Mouse (Mus musculus) embryonic stem cell, embryonic (primary cell): Measurements from ENCODE around the gene Cpa4.

Experiments
- CTCF ChIA-PET, 4 experiments: fragments of 300-600 bp in 2 of 4; fragments of 350-600 bp in 2 of 4; sonication (Branson Sonifier 250); formaldehyde crosslinking; loops; one replicate each; lab custom pipeline; 2022; ENCODE audit warnings: inconsistent platforms in 2 of 4; lab: Charles Lee
- POLR2A ChIA-PET, 4 experiments: fragments of 300-600 bp in 2 of 4; fragments of 350-600 bp in 2 of 4; sonication (Branson Sonifier 250); formaldehyde crosslinking; loops; one replicate each; lab custom pipeline; 2022; ENCODE audit warnings: antibody characterized with exemption in 4 of 4, inconsistent platforms in 1 of 4; lab: Charles Lee

Gene Cpa4

DNA sequence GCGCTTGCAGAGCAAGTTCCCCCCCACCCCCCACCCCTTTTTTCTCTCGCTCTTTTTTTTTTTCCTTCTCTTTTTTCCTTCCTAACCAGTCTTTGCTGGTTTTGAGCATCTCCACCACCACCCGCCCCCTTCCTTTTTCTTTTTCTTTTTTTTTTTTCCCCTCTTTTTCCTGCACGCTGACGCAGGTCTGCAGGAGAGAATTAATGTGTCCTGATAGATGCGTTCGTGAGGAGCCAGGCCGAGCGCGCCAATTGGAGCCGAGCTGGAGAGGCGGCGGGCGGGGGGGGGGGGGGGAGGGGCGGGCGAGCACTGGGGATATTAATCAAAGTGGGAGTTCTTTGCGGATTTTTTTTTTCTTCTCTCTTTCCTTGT is 20.9 kb upstream of the Cpa4 start:
- ChIA-PET POLR2A (interaction anchor here in 3 of 4 experiments (0.6 to 1.8 kb wide), 16 partner anchors 12 to 1203 kb away, joined by 3 to 19 read pairs (median 3); partner anchors contain the start of genes Ssmem1 (in 2 of the 3) and Tmem209 (in 2 of the 3)), CTCF (interaction anchor here (0.6 to 2.2 kb wide), 4 partner anchors 12 to 37 kb away, joined by 3 to 9 read pairs (median 6); partner anchors contain the start of gene Ssmem1 (in 1 of the 4))

DNA sequence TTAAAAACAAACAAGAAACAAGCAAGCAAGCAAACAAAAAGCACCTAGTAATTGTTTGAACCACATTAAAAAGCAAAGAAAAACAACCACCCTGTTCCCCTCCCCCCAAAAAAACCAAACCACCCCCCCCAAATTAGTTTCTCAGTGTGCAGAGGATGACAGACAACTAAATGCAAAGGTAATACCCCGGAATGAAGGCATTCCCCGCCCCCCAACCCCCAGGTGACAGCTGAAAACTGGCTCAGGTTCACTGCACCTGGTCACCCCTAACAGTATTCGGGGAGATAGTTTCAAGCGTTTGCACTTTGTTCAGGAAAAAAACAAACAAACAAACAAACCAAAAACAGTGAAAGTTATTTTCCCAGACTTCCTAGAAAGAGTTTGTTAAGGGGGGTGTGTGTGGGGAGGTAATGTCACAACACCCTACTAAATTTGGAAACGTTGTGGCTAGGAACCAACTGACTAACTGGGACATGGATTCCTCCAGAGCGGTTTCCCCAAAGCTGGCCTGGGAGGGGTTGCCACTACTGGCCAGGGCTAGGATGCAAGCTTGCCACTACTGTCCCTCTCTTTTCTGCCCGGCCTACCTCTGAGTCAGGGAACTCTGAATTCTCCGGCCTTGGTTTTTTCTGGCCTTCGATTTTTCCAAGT is 20.4 kb upstream of the Cpa4 start:
- ChIA-PET POLR2A (interaction anchor here in 3 of 4 experiments (0.6 to 1.8 kb wide), 17 partner anchors 14 to 1203 kb away, joined by 3 to 19 read pairs (median 3); partner anchors contain the start of genes Ssmem1 (in 2 of the 3) and Tmem209 (in 2 of the 3)), CTCF (interaction anchor here in 3 of 4 experiments (0.7 to 2.2 kb wide), 3 partner anchors 12 to 13 kb away, joined by 3 to 9 read pairs (median 6); no protein-coding TSS in a partner anchor)

DNA sequence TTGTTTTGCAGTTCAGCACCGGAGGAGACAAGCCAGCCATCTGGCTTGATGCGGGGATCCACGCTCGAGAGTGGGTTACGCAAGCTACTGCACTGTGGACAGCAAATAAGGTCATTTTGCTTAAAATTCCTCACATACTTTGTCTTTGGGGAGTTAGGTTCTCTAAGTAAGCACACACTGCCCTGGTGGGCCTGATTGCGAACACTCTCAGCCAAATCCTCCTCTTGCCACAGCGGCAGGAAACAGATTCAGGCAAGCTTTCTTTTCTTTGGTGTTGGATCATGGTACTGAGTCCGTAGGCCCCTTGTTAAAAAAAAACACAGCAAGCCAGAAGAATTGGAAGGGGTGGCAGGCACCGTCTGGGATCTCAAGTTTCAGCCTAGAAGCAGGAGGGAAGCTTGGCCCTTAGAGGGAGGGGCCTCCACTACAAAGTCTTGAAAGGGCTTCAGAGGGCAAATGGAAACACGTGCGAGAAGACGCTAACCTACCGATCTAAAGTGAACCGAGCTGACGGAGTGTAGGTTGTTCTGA is 18.9 kb upstream of the Cpa4 start:
- POLR2A ChIA-PET: interaction anchor here in 3 of 4 experiments (0.5 to 1.5 kb wide), 8 partner anchors 10 to 224 kb away, joined by 3 to 4 read pairs (median 3); no protein-coding TSS in a partner anchor

DNA sequence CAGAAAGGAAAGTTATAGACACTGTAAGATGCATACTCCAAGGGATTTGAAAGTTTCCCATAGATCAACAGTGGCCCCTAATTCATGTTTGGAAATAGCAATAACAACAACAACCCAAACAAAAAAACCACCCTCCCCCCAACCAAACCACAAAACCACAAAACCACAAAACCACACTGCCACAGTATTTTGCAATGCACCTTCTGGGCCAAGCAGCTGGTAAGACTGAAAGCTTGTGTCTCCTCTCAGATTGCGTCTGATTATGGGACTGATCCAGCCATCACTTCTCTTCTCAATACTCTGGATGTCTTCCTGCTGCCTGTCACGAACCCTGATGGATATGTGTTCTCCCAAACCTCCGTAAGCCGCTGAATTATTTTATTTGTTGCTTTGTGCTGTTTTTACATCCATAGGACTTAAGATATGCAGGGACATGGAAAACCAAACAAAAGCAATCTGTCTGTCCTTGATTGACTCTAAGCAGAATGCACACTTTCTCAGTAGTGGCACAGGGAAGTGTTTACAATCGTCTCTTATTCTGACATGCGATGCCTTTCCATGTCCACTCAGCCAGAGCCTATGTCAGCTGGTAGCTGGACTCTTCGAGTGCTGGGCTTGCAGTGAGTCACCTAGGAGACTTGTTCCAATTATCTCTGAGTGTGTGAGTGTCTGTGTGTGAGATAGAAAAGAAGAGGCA is 17.5 kb upstream of the Cpa4 start:
- CTCF ChIA-PET: interaction anchor here in 2 of 4 experiments (0.5 to 1.5 kb wide), 2 partner anchors 15 to 432 kb away, joined by 3 to 4 read pairs; no protein-coding TSS in a partner anchor
- POLR2A ChIA-PET: interaction anchor here in 3 of 4 experiments (0.6 to 0.9 kb wide), 3 partner anchors 11 to 38 kb away, joined by 4 to 5 read pairs (median 4); no protein-coding TSS in a partner anchor

More for the DNA sequence above, 18.9 kb upstream of the Cpa4 start:
- CTCF ChIA-PET: interaction anchor here in 2 of 4 experiments (0.8 to 1.4 kb wide), 3 partner anchors 14 to 433 kb away, joined by 4 to 5 read pairs (median 4); no protein-coding TSS in a partner anchor

DNA sequence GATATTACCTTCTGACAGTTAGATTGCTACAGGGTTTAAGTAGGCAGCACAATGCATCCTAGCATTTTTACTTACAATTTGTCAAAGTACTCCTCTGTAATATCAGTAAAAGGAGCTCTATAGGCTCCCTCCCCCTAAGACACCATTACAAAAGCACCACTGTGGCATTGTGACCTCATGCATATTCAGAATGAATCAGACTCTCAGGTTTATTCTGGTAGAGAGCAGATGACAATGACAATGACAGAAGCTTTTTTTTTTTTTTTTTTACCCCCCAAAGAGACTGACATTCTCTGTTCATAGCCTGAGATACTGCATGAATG is 17.0 kb upstream of the Cpa4 start:
- POLR2A ChIA-PET: interaction anchor here in 3 of 4 experiments (0.5 to 1.0 kb wide), 6 partner anchors 8 to 444 kb away, joined by 3 to 5 read pairs (median 4); no protein-coding TSS in a partner anchor
- CTCF ChIA-PET: interaction anchor here in 3 of 4 experiments (0.5 to 1.6 kb wide), 4 partner anchors 16 to 431 kb away, joined by 3 to 5 read pairs (median 4); no protein-coding TSS in a partner anchor

DNA sequence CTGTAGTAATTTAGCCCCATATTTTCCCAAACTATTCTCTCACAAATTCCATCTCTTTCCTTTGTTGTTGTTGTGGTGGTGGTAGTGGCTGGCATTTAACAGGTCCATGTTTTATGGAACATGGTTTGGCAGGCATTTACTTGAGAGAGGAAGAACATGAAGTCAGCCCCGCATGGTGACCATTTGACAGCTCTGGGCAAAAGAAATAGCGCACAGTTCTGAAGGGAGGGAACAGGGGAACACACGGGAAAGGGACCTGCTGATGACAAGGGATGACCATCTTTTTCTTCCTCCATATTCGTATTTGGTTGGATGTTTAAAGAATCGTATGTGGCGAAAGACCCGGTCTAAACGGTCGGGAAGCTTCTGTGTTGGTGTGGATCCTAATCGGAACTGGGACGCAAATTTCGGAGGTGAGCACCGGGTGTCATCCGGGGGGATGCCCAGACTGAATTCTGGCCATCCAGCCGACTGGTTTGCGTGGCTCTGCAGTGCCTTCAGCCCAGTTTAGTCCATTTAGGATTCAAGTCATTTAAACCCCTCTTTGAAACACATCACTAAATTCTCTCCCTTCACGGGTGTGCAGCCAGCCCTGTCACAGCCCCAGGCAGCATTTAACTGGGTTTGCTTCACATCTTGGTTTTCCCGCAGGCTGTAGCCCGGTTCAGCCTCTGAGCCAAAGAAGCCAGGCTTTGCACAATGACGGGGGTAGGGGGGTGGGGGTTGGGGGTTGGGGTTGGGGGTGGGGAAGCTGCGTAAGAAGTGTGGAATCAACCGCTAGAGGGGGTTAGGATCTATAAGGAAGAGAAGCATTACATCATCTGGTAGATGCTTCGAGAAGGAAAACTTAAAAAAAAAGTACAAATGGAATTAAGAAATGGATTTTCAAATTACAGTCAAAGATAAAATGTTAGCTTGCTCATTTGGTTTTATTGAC is 16.3 kb upstream of the Cpa4 start:
- ChIA-PET POLR2A (interaction anchor here in 3 of 4 experiments (0.5 to 1.1 kb wide), 10 partner anchors 9 to 445 kb away, joined by 3 to 5 read pairs (median 4); partner anchors contain the start of genes Ssmem1 (in 1 of the 3) and Tmem209 (in 1 of the 3)), CTCF (interaction anchor here in 2 of 4 experiments (0.7 to 1.6 kb wide), 6 partner anchors 14 to 344 kb away, joined by 3 to 5 read pairs (median 4); partner anchors contain the start of gene Mest (in 1 of the 2))

DNA sequence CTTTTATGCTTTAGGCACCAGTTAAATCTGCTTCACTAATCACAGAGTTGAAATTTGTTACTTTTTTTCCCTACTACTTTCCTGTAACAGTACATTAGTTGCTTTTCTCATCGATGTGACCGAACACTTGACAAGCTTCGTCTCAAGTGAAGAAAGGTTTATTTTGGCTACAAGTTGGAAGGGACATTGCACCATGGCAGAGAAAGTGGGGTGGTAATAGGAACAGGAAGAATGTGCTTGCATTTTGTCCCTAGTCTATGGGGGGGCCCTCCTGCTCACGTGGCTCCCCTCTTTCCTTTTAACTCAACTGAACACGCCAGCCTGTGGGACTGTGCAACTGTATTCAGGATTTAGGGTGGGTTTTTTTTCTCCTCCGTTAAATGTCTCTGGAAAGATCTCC is 15.5 kb upstream of the Cpa4 start:
- ChIA-PET POLR2A (interaction anchor here in 1 of 4 experiments (0.7 to 1.1 kb wide), 4 partner anchors 14 to 92 kb away, joined by 3 to 4 read pairs (median 3); partner anchors contain the start of genes Ssmem1 and Tmem209), CTCF (interaction anchor here in 2 of 4 experiments (1.0 to 1.6 kb wide), 5 partner anchors 13 to 343 kb away, joined by 3 to 5 read pairs (median 4); partner anchors contain the start of gene Mest (in 1 of the 2))

DNA sequence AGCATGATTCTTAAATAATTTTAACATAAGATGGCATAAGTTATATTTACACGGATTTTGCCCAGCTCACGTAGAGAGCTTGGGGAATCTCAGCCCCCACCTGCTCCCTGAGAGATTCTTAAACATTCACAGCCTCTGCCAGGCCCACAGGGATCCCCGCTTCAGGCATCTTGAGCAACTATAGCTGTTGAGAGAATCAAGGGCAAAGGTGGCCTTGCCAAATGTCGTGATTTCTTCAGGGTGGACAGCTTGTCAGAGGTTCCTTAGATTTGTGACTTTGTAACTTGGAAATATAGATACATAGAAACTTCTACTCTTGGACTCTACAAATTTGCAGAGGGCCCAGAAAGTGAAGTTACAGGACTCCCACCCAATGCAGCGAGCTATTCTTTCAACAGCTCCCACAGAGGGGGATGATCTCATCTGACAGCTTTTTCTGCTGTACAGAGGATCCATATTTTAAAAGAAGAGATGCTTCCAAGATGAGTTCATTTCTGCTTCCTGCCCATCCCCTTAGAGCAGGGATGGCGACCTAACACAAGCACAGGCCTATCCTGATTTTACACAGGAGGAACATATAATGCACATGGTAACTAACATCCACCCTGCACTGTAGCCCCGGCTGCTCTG is 14.7 kb upstream of the Cpa4 start:
- POLR2A ChIA-PET: interaction anchor here in 3 of 4 experiments (0.5 to 1.1 kb wide), 3 partner anchors 15 to 170 kb away, joined by 3 to 4 read pairs (median 3); no protein-coding TSS in a partner anchor
- CTCF ChIA-PET: interaction anchor here in 2 of 4 experiments (0.7 to 1.0 kb wide), 3 partner anchors 18 to 676 kb away, joined by 4 to 5 read pairs (median 4); no protein-coding TSS in a partner anchor

DNA sequence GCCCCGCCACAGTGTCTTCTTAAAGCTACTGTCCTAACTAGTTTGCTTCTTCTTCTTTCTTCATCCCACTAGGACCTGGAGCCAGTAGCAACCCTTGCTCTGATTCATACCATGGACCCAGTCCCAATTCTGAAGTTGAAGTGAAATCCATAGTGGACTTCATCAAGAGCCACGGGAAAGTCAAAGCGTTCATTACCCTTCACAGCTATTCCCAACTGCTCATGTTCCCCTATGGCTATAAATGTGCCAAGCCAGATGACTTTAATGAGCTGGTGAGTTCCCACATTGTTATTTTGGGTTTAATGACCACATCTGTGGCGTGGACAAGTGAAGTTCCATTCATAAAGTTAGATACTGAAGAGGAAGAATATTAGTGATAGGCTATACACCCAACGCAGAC is 14.1 kb upstream of the Cpa4 start:
- ChIA-PET POLR2A (interaction anchor here in 1 of 4 experiments (0.6 kb wide), 1 partner anchor 428 kb away, joined by 3 read pairs; no protein-coding TSS in a partner anchor), CTCF (interaction anchor here in 2 of 4 experiments (0.7 to 1.0 kb wide), 2 partner anchors 19 to 81 kb away, joined by 4 to 5 read pairs; no protein-coding TSS in a partner anchor)

DNA sequence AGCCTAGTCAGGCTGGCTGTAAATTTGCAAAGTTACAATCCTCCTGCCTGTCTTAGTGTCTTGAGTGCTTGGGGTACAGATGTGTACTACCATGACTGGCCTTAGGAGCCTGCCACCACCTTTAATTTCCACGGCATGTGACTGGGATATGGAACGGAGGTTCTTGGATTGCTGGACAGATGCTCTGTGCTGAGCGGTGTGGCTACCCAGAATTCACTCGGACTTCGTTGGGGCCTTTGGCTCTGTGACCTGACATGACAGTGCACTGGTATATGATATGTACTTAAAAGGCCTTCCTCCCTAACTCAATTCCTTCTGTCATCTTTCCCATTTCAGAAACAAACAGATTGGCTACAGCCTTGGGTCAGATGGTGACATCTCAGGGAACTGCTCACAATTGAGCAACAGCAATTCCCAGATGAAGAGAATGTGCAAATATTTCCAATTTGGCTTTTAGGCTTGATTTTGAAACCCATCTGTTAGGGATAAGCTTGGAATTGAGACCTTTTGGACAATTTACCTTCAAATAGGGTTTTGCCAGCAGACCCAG is 13.5 kb upstream of the Cpa4 start:
- POLR2A ChIA-PET: interaction anchor here in 1 of 4 experiments (0.6 to 1.1 kb wide), 2 partner anchors 13 to 428 kb away, joined by 3 read pairs; no protein-coding TSS in a partner anchor

DNA sequence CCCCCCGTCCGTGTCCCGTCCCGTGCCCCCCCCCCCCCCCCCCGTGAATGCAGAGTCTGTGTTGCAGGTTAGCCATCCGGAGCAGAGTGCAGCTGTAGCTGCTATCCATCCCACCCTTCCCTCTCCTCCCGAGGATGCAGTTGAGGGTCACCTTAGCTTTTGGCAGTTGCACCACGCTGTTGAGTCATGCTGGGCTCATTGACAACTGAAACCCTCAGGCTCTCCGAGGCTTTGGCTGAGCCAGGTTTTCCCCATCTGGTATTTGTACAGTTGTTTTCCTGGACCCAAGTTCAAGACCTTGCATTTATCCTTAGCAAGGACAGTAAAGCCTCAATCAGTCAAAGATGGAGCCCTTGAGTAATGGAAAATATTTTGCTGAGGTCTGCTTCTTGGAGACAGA is 12.1 kb upstream of the Cpa4 start:
- POLR2A ChIA-PET: interaction anchor here in 1 of 4 experiments (1.9 kb wide), 1 partner anchor 17 kb away, joined by 5 read pairs; no protein-coding TSS in a partner anchor
- CTCF ChIA-PET: interaction anchor here in 1 of 4 experiments (1.2 kb wide), 1 partner anchor 21 kb away, joined by 3 read pairs; no protein-coding TSS in a partner anchor

More for the DNA sequence above, 13.5 kb upstream of the Cpa4 start:
- CTCF ChIA-PET: no interaction called here

DNA sequence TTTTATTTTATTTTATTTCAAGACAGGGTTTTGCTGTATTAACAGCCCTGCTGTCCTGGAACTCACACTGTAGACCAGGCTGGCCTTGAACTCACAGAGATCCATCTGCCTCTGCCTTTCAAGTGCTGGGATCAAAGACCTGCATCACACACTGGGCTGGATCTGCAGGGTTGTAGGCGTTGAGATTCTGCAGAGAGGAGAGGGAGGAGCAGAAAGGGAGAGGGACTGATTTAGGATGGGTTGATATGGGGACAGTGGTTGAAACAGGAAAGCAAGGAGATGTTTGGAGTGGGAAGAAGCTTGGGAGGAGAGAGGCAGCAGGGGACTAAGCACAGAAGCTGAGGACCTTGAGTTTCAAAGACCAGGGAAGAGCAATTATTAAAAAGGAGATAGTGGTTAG is 8.4 kb upstream of the Cpa4 start:
- POLR2A ChIA-PET: interaction anchor here in 2 of 4 experiments (0.6 to 1.4 kb wide), 3 partner anchors 13 to 359 kb away, joined by 3 to 6 read pairs (median 3); no protein-coding TSS in a partner anchor
- CTCF ChIA-PET: interaction anchor here in 1 of 4 experiments (0.7 kb wide), 1 partner anchor 24 kb away, joined by 3 read pairs; no protein-coding TSS in a partner anchor

DNA sequence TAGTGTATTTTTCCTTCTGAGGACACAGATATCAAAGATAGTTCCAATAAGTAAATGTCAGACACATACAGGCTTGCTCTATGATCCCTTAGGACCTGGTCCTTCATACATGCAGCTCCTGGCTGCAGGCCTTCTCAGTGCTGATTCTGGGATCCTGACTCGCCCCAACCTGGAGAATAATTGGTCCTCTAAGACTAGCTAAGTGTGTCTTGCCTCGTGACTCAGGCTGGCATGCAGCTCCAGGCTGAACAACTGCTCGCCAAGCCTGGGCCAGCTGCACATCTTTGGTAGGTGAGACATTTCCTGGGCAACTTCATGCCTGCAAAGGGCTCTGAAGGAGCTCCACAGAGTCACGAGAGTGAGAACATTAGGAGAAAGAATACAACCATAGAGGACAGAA is 6.0 kb upstream of the Cpa4 start:
- POLR2A ChIA-PET: interaction anchor here in 1 of 4 experiments (1.0 to 1.1 kb wide), 2 partner anchors 11 to 52 kb away, joined by 3 to 4 read pairs; partner anchors contain the start of genes Ssmem1 and Tmem209

DNA sequence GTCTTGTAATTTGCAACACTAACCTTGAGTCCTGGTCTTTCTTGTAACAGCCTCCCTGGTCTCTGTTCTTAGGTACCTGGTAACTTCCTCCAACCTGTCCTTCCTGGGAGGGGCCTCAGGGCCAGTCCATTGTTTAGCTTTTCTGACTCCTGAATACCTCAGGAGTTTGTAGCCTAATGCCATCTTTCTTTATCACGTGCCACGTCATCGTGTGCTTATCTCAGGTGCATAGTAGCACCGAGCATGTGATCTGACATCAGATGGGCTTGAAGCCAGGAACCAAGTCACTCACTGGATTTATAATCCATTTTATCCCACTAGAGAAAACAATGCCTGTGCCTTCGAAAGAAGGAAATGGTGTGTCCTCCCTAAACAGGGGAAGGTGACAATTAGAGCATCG is 4.6 kb upstream of the Cpa4 start:
- ChIA-PET POLR2A (interaction anchor here in 1 of 4 experiments (1.9 kb wide), 1 partner anchor 9 kb away, joined by 7 read pairs; no protein-coding TSS in a partner anchor), CTCF (no interaction called here)

More for the DNA sequence above, 6.0 kb upstream of the Cpa4 start:
- CTCF ChIA-PET: no interaction called here

DNA sequence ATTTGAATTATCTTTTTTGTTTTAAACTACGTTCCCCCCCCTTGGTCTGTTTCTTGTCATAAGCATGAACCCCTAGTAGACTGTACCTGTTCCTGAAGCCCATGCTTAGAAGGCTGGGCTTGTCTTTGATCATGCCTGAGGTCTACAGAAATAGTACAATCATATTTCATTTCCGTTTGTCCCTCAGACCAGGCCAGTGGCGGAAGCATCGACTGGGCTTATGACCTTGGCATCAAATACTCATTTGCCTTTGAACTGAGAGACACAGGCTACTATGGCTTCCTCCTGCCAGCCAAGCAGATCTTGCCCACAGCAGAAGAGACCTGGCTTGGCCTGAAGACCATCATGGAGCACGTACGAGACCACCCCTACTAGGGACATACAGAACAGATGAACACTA is 4.1 kb upstream of the Cpa4 start:
- ChIA-PET CTCF (no interaction called here), POLR2A (interaction anchor here in 2 of 4 experiments (0.6 to 1.9 kb wide), 3 partner anchors 9 to 42 kb away, joined by 3 to 7 read pairs (median 4); no protein-coding TSS in a partner anchor)
